Mouse (Mus musculus) spleen, adult 18-20 months (tissue): ENCODE data around the gene Lrrn3.

Source experiments
- DNase-seq, 2 experiments: peaks; one replicate each; pipeline ENCODE4 v3.0.0; 2022; ENCODE audit warnings: mixed read lengths in 2 of 2

Lrrn3 gene

GRCm38 (mm10) chr12:41486331-41486730 is at the start of gene Lrrn3:
Gene Lrrn3 (minus strand): TSS chr12:41486431.
- no peak for DNase-seq

- no peak for DNase-seq
Observed at GRCm38 (mm10) chr12:41528410-41528809, 42.2 kb upstream of the Lrrn3 start.

GRCm38 (mm10) chr12:41526688-41527087 is 40.5 kb upstream of the Lrrn3 start:
- DNase-seq: no peak

- DNase-seq: no peak
Observed at GRCm38 (mm10) chr12:41521671-41522070, 35.4 kb upstream of the Lrrn3 start.

- no peak for DNase-seq
Observed at GRCm38 (mm10) chr12:41520326-41520725, 34.1 kb upstream of the Lrrn3 start.

GRCm38 (mm10) chr12:41518897-41519296 is 32.7 kb upstream of the Lrrn3 start:
- DNase-seq: no peak

- no peak for DNase-seq
Observed at GRCm38 (mm10) chr12:41510588-41510987, 24.4 kb upstream of the Lrrn3 start.

- no peak for DNase-seq
Observed at GRCm38 (mm10) chr12:41508610-41509009, 22.4 kb upstream of the Lrrn3 start.

GRCm38 (mm10) chr12:41500049-41500820 is 14.0 kb upstream of the Lrrn3 start:
- DNase-seq: no peak

- DNase-seq: no peak
Observed at GRCm38 (mm10) chr12:41494620-41495019, 8.4 kb upstream of the Lrrn3 start.

GRCm38 (mm10) chr12:41487005-41487404 is 774 bp upstream of the Lrrn3 start:
- no peak for DNase-seq

GRCm38 (mm10) chr12:41485512-41486215 is 567 bp downstream of the Lrrn3 start:
- DNase-seq: no peak

GRCm38 (mm10) chr12:41484689-41485511 is 1.3 kb downstream of the Lrrn3 start:
- DNase-seq: no peak

- DNase-seq: no peak
Observed at GRCm38 (mm10) chr12:41483593-41484451, 2.4 kb downstream of the Lrrn3 start.

GRCm38 (mm10) chr12:41483091-41483592 is 3.1 kb downstream of the Lrrn3 start:
- no peak for DNase-seq

GRCm38 (mm10) chr12:41481486-41481885 is 4.7 kb downstream of the Lrrn3 start:
- no peak for DNase-seq

- no peak for DNase-seq
Observed at GRCm38 (mm10) chr12:41469096-41469801, 17.0 kb downstream of the Lrrn3 start.

- DNase-seq: no peak
Observed at GRCm38 (mm10) chr12:41468374-41468991, 17.7 kb downstream of the Lrrn3 start.

- no peak for DNase-seq
Observed at GRCm38 (mm10) chr12:41438446-41438845, 47.8 kb downstream of the Lrrn3 start.

GRCm38 (mm10) chr12:41436206-41436985 is 49.8 kb downstream of the Lrrn3 start:
- no peak for DNase-seq
